Mouse (Mus musculus) E14TG2a.4 (cell line): ENCODE results near the gene Tor1b.

Experiments
- CTCF ChIP-seq: conservative IDR thresholded peaks from 2 replicates; pipeline ENCODE4 v1.5.1; 2014; ENCODE audit warnings: low read length
- NANOG ChIP-seq: IDR thresholded peaks from 2 replicates; pipeline ENCODE4 v1.6.1; 2014; ENCODE audit warnings: borderline replicate concordance, low read length, mixed read lengths
- POU5F1 ChIP-seq: IDR thresholded peaks from 2 replicates; pipeline ENCODE4 v1.6.1; 2014; ENCODE audit warnings: low read length, borderline replicate concordance

GRCm38 (mm10) chr2:30995432-30995996 is 42.8 kb downstream of the Tor1b start:
- TF ChIP-seq CTCF = no peak
- no peak for TF ChIP-seq POU5F1
- no peak for TF ChIP-seq NANOG
